Mouse (Mus musculus) monocyte, adult 5-6 weeks (primary cell): Measurements from ENCODE around the gene Sept9. TPM values are rescaled to one million over a fixed set of nuclear protein-coding genes. Genes with fewer than 3 reads are reported as not detected.
A peak's percentile ranks its signal among the peaks of the same experiment; 100 is the strongest.

Experiments used
- ATAC-seq: fragments of 153-309, 156-312 bp; replicated peaks from 2 replicates; pipeline ENCODE4 v1.8.0; 2017; ENCODE audit warnings: mild to moderate bottlenecking; ENCODE audit not compliant: low TSS enrichment, insufficient number of reproducible peaks, severe bottlenecking, poor library complexity, low FRiP score
- total RNA-seq: library from RNA; stranded (forward); fragments of 200-1000, 200-491, 200-594 nt; gene quantifications from 3 replicates; pipeline ENCODE4 v1.2.3, GENCODE M21; 2017

Sept9 gene
- total RNA-seq, 1 experiment from 2014 or later, result 271 TPM

- ATAC-seq, result no peak
Measured at GRCm38 (mm10) chr11:117174098-117174892, 25.2 kb upstream of the Sept9 start.

GRCm38 (mm10) chr11:117174924-117175323, 24.5 kb upstream of the Sept9 start:
- ATAC-seq, result 0 out of 2 replicates have a peak, but pooled peaks have one; percentile 20

GRCm38 (mm10) chr11:117175472-117175871, 24.0 kb upstream of the Sept9 start:
- ATAC-seq, result no peak

DNA sequence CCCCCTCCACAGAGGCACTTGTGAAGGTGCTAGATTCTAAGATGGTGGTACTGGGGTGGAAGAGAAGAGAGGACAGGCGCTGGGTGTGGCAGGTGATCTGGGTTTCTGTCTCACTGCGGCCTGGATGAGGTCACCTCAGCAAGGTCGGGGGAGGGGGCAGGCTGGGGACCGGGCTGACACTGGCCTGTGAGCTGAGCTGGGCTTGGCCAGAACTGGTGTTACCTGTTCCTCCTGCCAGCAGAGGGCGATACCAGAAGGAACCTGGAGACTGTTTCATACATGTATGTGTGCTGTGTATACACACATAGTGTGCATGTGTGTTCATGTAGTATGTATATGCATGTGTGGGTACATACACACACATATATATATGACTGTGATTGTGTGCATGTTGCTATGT, 23.2 kb upstream of the Sept9 start:
- ATAC-seq, result 0 out of 2 replicates have a peak, but pooled peaks have one; percentile 46

DNA sequence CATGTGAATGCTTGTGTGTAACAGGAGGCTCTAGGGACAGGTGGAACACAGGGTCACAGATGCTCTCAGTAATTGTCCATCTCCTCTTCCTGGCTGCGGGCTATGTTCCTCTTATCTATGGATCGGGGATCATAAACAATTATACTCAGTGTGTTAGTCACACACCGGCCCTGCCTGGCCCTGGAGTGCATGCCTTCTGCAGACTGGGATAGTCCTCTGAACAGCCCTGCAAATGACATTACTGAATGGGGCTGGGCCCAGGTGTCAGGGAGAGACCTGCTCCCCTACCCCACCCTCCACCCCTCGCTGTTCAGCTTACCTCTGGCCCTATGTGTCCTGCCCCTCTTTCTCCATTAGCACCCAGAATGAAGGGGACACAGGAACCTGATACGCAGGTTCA, 22.6 kb upstream of the Sept9 start:
- ATAC-seq, result no peak

DNA sequence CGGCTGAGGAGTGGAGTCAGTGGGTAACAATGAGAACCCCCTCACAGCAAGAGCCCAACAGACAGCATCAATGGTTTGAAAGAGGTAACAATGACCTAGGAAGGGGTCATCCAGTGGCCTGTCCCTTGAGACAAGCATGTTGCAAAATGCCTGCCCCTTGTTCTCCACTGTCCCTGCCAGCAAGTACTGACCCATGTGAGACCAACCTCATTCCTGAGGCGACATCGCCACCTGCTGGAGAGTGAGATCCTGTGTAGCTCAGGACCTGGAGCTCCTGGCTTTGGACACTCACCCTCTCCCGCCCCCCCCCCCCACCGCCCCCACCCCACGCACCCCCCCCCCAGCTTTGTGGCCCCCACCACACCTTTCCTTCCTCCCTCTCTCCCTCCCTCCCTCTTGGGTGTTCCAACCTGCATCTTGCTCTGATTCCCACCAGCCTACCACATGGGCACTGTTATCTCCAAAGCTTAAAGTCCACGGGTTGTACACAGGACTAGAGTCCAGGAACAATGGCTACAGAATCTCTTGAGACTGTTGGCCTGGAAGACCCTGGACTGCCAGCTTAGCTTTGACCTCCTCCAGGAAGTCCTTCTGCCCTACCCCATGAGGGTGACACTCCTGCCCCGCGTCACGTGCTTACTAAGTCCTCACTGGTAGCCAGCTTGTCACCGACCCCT, 22.0 kb upstream of the Sept9 start:
- ATAC-seq, result peak; percentile 74

- no peak for ATAC-seq
Measured at GRCm38 (mm10) chr11:117179902-117180301, 19.6 kb upstream of the Sept9 start.

GRCm38 (mm10) chr11:117182808-117183207, 16.7 kb upstream of the Sept9 start:
- no peak for ATAC-seq

- no peak for ATAC-seq
Measured at GRCm38 (mm10) chr11:117183299-117183698, 16.2 kb upstream of the Sept9 start.

DNA sequence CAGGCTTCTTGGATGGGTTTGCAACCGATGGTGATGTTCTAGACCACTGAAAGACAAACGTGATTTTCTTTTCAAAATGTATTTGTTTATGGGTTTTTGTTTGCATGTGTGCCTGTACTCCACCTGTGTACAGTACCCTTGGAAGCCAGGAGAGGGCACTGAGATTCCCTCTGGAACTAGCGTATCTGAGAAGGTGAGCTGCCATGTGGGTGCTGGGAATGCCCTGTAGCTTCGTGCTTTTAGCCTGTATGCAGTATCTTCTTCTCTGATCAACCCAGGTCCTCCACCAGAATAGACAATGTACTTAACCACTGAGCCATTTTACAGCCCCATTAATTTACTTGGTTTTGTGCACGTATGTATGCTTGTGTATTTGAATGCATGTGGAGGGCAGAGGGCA, 15.6 kb upstream of the Sept9 start:
- ATAC-seq, result no peak

DNA sequence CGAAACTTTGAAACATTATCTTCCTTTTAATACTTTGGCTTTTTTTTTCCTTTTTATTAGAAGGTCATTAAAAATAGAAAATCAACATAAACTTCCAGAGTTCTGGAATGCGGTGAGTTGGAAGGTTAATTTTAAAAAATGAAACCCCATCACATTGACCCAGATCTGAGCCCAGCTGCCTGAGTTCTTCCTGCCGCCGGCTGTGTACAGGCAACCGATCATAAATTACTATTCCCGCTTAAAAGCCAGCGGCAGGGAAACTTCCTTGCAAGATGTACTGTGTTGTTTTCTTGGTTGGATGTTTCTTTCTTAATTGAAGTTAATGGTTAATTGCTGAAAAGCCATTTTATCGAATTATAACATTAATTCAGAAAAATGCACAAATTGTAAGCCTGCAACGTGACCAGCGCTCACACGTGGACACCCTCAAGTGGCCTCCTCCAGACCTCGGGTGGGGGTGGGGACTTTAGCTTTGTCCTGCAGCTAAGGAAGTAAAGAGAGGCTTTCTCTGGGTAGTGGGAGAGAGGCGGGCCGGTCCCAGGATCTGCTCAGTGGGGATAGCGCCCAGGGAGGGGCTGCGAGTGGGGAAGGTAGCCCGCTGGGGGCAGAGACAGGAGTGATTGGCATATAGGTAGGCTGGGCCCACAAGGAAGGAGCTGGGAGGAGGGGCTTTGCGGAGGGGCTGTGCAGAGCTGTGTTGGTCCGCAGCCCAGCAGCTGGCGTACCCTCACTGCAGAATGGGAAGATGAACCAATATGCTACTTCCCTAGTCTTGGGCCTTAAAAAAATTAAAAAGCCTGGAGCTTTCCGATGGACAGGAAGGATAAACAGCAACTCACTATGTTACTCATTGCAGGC, 14.2 kb upstream of the Sept9 start:
- ATAC-seq, result no peak

DNA sequence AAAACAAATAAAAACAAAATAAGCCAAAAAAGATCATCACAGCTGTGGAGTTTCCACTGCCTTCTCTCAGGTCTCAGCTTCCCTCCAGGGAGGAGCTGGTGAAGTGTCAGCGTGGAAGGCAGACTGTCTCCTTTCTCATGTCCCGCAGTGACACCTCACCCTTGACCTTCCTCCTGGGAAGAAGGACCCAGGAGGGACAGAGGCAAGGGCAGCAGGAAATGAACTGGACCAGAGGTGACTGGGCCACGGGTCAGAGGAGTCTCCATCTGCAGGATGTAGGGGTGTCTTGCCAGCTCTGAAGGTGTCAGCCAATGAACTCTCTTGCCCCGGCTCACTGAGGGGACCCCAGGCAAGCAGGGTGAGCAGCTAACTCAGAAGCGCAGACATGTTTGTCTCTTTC, 7.9 kb upstream of the Sept9 start:
- no peak for ATAC-seq

GRCm38 (mm10) chr11:117194475-117194937, 5.0 kb upstream of the Sept9 start:
- peak; percentile 53 for ATAC-seq

- no peak for ATAC-seq
Measured at GRCm38 (mm10) chr11:117195616-117196015, 3.8 kb upstream of the Sept9 start.

- 0 out of 2 replicates have a peak, but pooled peaks have one; percentile 34 for ATAC-seq
Measured at GRCm38 (mm10) chr11:117196681-117197080, 2.8 kb upstream of the Sept9 start.

- ATAC-seq, result 0 out of 2 replicates have a peak, but pooled peaks have one; percentile 3
Measured at GRCm38 (mm10) chr11:117198122-117198521, 1.3 kb upstream of the Sept9 start.

- ATAC-seq, result no peak
Measured at GRCm38 (mm10) chr11:117201846-117202245, 2.4 kb downstream of the Sept9 start.

DNA sequence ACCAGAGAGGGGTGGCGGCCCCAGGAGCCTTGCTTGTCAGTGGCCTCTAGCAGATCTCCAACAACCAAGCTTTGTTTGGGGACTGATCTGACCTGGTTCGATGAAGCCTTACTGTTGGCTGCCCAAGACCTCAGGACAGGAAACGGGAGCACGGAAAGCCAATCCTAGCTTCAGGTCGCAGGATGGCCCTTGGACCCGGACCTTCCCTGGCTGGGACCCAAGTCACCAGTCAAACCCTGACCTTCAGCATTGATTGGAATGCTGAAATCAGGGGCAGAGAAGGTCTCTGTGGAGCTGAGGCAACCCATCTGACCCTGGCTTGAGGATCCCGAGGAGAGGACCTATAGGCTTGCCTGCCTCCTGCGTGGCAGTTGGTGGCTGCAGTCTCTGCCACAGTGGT, 5.1 kb downstream of the Sept9 start:
- no peak for ATAC-seq

GRCm38 (mm10) chr11:117205042-117205441, 5.6 kb downstream of the Sept9 start:
- ATAC-seq, result no peak
